Comparison of ENCODE assay signal across 10 mouse cellular contexts in genomic region chr1:134858344-134859053, GRCm38 (mm10).
DNase-seq lines count a peak whose midpoint lies in the region; ATAC-seq and TF ChIP-seq lines count a peak whose summit lies in the region.
"Had no signal": no experiment of that assay in that cellular context is flagged by ENCODE, and none has a peak within 500 bp of the region (broad histone marks: within the 10 kb centered on the region; RNA-seq: fewer than 3 reads in every experiment).

No protein-coding gene starts in this region.

- H3K4me3 ChIP-seq in midbrain, postnatal 0 days (ENCODE audit: low read depth, low read length) = no peak overlapping the region
- H3K4me3 ChIP-seq in midbrain, embryonic 15.5 days = no peak overlapping the region
- H3K4me3 ChIP-seq in heart, embryonic 13.5 days = no peak overlapping the region
- H3K4me3 ChIP-seq in neural tube, embryonic 15.5 days (replicated peaks) = no peak overlapping the region
- H3K4me3 ChIP-seq: forebrain, embryonic 15.5 days; limb, embryonic 15.5 days had no signal

- no peak overlapping the region for H3K9ac ChIP-seq in midbrain, postnatal 0 days (replicated peaks; ENCODE audit: low read length, poor library complexity, severe bottlenecking)
- no peak overlapping the region for H3K9ac ChIP-seq in midbrain, embryonic 15.5 days
- peak overlapping the region; percentile 37; the same call in 1 of the 2 replicates for H3K9ac ChIP-seq in heart, embryonic 13.5 days
- H3K9ac ChIP-seq in neural tube, embryonic 15.5 days (replicated peaks) = no peak overlapping the region
- H3K9ac ChIP-seq: forebrain, embryonic 15.5 days; limb, embryonic 15.5 days had no signal

- peaks cover 4% of the 10 kb centered on the region; the same call in 1 of the 2 replicates for H3K36me3 ChIP-seq in midbrain, postnatal 0 days (ENCODE audit: insufficient read depth, low read length)
- H3K36me3 ChIP-seq in midbrain, embryonic 15.5 days (replicated peaks) = no peaks in the 10 kb centered on the region
- H3K36me3 ChIP-seq in heart, embryonic 13.5 days = peaks cover 22% of the 10 kb centered on the region
- 0 out of 2 replicates have a peak, but pooled peaks cover 4% of the 10 kb centered on the region for H3K36me3 ChIP-seq in neural tube, embryonic 15.5 days

- H3K9me3 ChIP-seq in midbrain, postnatal 0 days (ENCODE audit: low read length) = no peaks in the 10 kb centered on the region
- no peaks in the 10 kb centered on the region for H3K9me3 ChIP-seq in midbrain, embryonic 15.5 days
- H3K9me3 ChIP-seq in heart, embryonic 13.5 days = no peaks in the 10 kb centered on the region
- no peaks in the 10 kb centered on the region for H3K9me3 ChIP-seq in neural tube, embryonic 15.5 days (replicated peaks)
- H3K9me3 ChIP-seq: forebrain, embryonic 15.5 days; limb, embryonic 15.5 days had no signal

- H3K27ac ChIP-seq in midbrain, postnatal 0 days (ENCODE audit: low read depth, low read length) = no peak overlapping the region
- no peak overlapping the region for H3K27ac ChIP-seq in midbrain, embryonic 15.5 days
- peak overlapping the region; percentile 90 for H3K27ac ChIP-seq in heart, embryonic 13.5 days (replicated peaks)
- 0 out of 2 replicates have a peak overlapping the region, but pooled peaks have one; percentile 13 for H3K27ac ChIP-seq in neural tube, embryonic 15.5 days (replicated peaks)
- H3K27ac ChIP-seq: forebrain, embryonic 15.5 days; limb, embryonic 15.5 days had no signal

- intact Hi-C loops in left cerebral cortex, postnatal 36 days (cut with DNase I) = no loop called here

- H3K27me3 ChIP-seq in midbrain, postnatal 0 days (ENCODE audit: insufficient read depth, low read length) = no peaks in the 10 kb centered on the region
- H3K27me3 ChIP-seq in midbrain, embryonic 15.5 days (replicated peaks) = no peaks in the 10 kb centered on the region
- H3K27me3 ChIP-seq in heart, embryonic 13.5 days (replicated peaks) = no peaks in the 10 kb centered on the region
- no peaks in the 10 kb centered on the region for H3K27me3 ChIP-seq in neural tube, embryonic 15.5 days (replicated peaks)
- H3K27me3 ChIP-seq: limb, embryonic 15.5 days had no signal

- H3K4me1 ChIP-seq in midbrain, postnatal 0 days (ENCODE audit: insufficient read depth, low read length) = no peaks in the 10 kb centered on the region
- H3K4me1 ChIP-seq in midbrain, embryonic 15.5 days = peaks cover 11% of the 10 kb centered on the region
- H3K4me1 ChIP-seq in heart, embryonic 13.5 days = peaks cover 40% of the 10 kb centered on the region
- H3K4me1 ChIP-seq in neural tube, embryonic 15.5 days = peaks cover 11% of the 10 kb centered on the region
- H3K4me1 ChIP-seq: limb, embryonic 15.5 days had no signal

- no peak for TF ChIP-seq CTCF in midbrain, postnatal 0 days (IDR thresholded peaks at IDR 0.05)

- WGBS in midbrain, postnatal 0 days = 36% methylated on average over 3 of the region's 3 CpGs
- WGBS in midbrain, embryonic 15.5 days = 56% methylated on average over 3 of the region's 3 CpGs
- WGBS in heart, embryonic 13.5 days = 27% methylated on average over 3 of the region's 3 CpGs
- WGBS in neural tube, embryonic 15.5 days = 47% methylated on average over 3 of the region's 3 CpGs

- no peak overlapping the region for H3K4me2 ChIP-seq in midbrain, postnatal 0 days (ENCODE audit: low read depth, low read length, poor library complexity, severe bottlenecking)
- H3K4me2 ChIP-seq in midbrain, embryonic 15.5 days = no peak overlapping the region
- peak overlapping the region; percentile 34 for H3K4me2 ChIP-seq in heart, embryonic 13.5 days
- H3K4me2 ChIP-seq in neural tube, embryonic 15.5 days = no peak overlapping the region
- H3K4me2 ChIP-seq: forebrain, embryonic 15.5 days; limb, embryonic 15.5 days had no signal

- peak; percentile 83 for DNase-seq in midbrain, postnatal 0 days (ENCODE audit: low spot score)
- DNase-seq in cerebellum, postnatal 14 days = peak; percentile 83 to 90
- DNase-seq in testis, postnatal 14 days (ENCODE audit: low spot score) = no peak
- no peak for DNase-seq in left cerebral cortex, postnatal 36 days (ENCODE audit: low spot score in 2 of 2)

- ATAC-seq in midbrain, postnatal 0 days (ENCODE audit: low FRiP score) = no peak
- no peak for ATAC-seq in midbrain, embryonic 15.5 days (replicated peaks)
- no peak for ATAC-seq in heart, embryonic 13.5 days (ENCODE audit: extremely low read depth, insufficient number of reproducible peaks, low FRiP score, low TSS enrichment)
- ATAC-seq in neural tube, embryonic 15.5 days (ENCODE audit: low FRiP score) = no peak
- ATAC-seq in megakaryocyte, adult 5-6 weeks (ENCODE audit: poor library complexity, severe bottlenecking) = no peak
- ATAC-seq: forebrain, embryonic 15.5 days had no signal

Comparison
In these comparisons a context has a peak if more than half of its experiments do, and no peak if none do; other contexts are left out.
1. DNase-seq: peak in midbrain, postnatal 0 days (single experiment) and cerebellum, postnatal 14 days (2 of 2); none in testis, postnatal 14 days (single experiment) and left cerebral cortex, postnatal 36 days (0 of 2).
2. H3K27ac ChIP-seq: peak in heart, embryonic 13.5 days (single experiment) and neural tube, embryonic 15.5 days (single experiment); none in midbrain, postnatal 0 days (single experiment) and midbrain, embryonic 15.5 days (single experiment).